Mouse (Mus musculus): ENCODE measurements around the gene Fhod1.

DNA sequence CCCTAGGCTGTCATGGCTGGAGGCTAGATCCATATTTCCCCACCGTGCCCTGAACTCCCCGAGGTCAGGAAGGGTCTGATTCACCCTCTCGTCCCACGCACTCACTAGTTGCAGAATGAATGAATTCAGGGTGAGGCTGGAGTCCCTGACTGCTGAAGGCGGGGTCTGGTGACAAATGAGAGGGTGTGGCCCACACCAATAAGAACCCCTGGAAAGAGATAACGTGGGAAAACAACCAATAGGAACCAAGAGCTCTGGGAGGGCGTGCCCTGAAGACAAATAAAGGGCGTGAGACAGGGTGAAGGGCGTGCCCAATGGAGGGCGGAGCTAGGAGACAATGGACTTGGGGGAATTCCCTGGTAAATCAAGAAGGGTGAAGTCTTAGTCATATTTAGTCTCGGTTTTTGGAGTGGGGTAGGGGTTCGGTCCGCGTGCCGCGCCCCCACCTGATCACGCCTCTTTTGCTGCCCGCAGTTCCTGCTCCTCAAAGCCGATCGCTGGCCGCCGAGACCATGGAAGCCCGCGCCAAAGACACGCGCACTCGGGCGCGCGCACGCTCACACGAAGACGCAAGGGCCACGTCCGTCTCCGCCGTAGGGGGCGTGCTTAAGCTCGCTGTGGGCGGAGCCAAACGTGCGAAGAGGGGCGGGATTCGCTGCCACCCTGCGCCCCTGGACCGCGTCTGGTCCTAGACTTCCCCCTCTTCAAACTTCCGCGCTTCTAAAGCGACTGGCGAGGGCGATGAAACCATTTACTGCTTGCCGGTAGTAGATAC is 58.6 kb downstream of the Fhod1 start:
- TF ChIP-seq JUND (IDR thresholded peaks at IDR 0.05; ENCODE audit: low read depth, low read length) (no peak), ELF1 (IDR thresholded peaks at IDR 0.05; ENCODE audit: low read depth, low read length) (peak; percentile 75), POLR2A (IDR thresholded peaks at IDR 0.05; ENCODE audit: control insufficient read depth in 1 of 2, insufficient read depth in 1 of 2, low read depth in 1 of 2, low read length in 2 of 2, poor library complexity in 1 of 2) (peak; percentile 81 to 88), GATA1 (IDR thresholded peaks at IDR 0.05; ENCODE audit: low read depth, low read length) (peak; percentile 96), CTCF (IDR thresholded peaks at IDR 0.05 in 2 of 3, conservative IDR thresholded peaks at IDR 0.05 in 1 of 3; ENCODE audit: control insufficient read depth in 1 of 3, insufficient read depth in 1 of 3, low read depth in 2 of 3, low read length in 3 of 3, poor library complexity in 1 of 3, severe bottlenecking in 1 of 3) (0 out of 6 replicates have a peak, but pooled peaks of 1 of the 3 experiments have one; percentile 7), MAFK (IDR thresholded peaks at IDR 0.05; ENCODE audit: borderline replicate concordance, low read depth, low read length) (no peak), TAL1 (IDR thresholded peaks at IDR 0.05; ENCODE audit: low read length) (no peak), EP300 (IDR thresholded peaks at IDR 0.05; ENCODE audit: low read depth in 1 of 2, low read length in 2 of 2) (no peak)
